Mouse (Mus musculus) 3T3-L1 (cell line): ENCODE data around the gene Adh6a.

ENCODE experiments used
- DNase-seq: peaks from one replicate; pipeline ENCODE4 v3.0.0-alpha.2; 2015; ENCODE audit warnings: low read depth, low spot score

Adh6a gene

DNA sequence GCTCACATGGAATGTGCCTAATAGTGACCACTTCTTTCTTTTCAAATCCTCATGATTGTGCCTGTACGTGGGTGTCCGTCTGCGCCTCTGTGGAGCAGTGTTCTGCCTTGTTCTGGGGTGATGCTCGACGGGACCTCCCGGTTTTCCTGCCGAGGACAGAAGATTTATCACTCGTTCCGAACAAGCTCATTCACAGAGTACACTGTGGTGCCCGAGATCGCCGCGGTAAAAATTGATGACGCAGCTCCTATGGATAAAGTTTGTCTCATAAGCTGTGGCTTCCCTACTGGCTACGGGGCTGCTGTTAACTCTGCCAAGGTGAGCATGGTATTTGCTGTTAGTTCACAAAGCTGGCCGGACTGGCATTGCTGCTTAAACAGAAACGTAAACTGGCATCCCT is 11.9 kb downstream of the Adh6a start:
- no peak for DNase-seq

GRCm38 (mm10) chr3:138325466-138325865 is 12.4 kb downstream of the Adh6a start:
- DNase-seq: no peak

DNA sequence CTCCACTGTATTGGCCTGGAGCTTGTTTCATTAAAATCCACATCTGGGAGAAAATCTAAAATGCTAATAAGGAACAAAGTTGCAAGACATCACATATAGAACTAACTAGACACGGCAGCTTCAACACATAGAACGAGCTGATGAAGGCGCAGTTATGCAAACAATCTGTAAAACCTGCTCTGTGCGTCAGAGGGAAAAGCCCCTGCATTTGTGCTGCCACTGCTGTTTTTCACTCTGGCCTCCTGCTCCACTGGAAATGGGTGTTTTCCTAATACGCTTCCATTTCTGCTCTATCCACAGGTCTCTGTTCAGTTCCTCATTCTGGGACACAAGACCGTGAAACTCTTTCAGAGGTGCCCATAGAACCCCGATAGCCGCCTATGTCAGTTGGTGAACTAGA is 20.8 kb downstream of the Adh6a start:
- no peak for DNase-seq

GRCm38 (mm10) chr3:138334320-138334719 is 21.2 kb downstream of the Adh6a start:
- DNase-seq: no peak

DNA sequence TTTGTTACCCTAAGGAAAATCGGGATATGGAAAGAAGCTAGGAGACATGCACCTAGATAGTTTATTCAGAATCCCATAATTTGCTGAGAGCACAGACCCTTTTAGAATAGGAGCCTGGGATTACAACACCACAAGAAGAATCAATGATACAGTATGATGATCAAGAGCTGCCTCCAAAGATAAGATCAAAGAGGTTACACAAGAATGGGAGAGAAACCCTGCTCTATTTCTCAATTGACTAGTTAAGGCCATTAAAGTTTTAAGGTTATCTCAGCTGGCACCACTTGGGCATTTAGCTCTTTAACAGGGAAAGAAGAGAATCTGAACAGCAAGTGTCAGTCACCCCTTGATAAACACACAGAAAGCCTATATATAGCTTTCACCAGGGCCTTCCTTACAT is 22.5 kb downstream of the Adh6a start:
- no peak for DNase-seq

GRCm38 (mm10) chr3:138336104-138336754 is 23.1 kb downstream of the Adh6a start:
- no peak for DNase-seq

DNA sequence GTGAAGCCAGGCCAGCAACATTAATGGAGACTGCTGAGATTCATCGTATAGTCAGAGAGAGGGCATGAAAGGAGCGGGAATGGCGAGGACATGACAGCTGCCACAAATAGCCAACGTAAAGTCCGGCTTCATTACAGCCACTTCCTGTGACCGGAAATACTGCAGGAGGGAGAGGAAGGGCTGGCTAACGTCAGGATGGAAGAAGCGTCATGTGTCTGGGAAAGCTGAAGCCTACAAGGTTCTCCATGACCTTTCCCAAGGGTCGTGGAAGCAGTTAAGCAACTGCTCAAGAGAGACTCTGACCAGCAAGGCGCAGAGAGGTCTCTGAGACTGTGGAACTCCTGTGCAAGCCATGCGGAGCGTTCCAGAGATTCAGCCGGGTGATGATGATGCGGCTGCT is 28.4 kb downstream of the Adh6a start, which contains the start of gene Adh6b:
TSS of gene Adh6b (plus strand) at position 305 of the 400 bp plus-strand sequence.
- DNase-seq: no peak

DNA sequence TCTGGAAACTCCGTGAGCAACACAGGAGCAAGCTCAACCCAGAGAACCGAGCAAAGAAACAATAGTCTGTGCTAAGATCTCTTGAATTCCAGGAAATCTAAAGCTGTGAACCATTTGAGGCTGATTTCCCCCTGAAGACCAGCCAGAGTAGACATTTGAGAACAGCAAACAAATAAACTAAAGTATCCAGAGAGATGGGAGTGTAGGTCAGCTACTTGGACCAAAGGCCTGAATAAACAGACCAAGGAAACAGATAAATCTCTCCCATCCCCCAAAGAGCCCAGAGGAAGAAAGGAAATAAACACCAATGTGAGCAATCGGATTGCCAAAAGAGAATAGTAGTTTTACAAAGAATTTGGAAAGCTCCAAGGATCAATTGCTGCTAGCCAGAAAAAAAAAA is 34.0 kb downstream of the Adh6a start:
- no peak for DNase-seq

- DNase-seq: peak; percentile 7
Observed at GRCm38 (mm10) chr3:138352012-138352809, 39.1 kb downstream of the Adh6a start.

DNA sequence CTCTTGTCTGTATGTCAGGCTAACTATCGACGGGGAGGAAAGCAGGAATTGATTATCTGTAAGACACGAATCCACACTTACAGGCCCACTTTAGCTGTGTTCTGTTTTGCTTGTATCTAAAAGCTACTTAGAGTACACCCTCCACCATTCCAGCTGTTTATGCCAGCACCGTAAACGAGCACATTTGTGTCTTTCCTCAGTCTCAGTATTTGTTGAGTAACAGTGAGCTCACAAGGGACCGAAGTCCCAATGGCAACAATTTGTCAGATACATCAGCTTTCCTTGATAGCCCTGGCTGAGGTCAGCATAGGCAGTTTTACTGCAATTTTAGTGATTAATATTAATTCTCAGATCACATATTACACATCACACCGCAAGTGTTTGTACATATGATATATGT is 45.8 kb downstream of the Adh6a start:
- no peak for DNase-seq

DNA sequence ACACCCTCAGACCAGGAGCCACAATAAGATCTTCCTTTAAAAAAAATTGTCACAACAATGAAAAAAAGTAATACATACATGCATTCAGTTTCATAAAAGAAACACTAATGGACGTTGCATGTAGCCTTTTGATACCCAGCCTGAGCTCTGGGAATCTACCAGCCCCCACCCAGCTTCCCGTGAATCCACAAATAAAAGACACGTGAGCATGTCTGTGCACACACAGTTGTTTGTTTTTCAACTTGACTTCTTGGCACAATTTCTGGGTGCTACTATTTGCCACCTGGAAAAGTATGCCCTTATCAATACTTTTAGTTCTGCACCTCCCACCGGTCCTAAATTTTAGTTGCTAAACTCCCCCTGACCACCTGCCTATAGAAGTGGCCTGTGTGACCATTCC is 47.6 kb downstream of the Adh6a start:
- DNase-seq: no peak

GRCm38 (mm10) chr3:138362920-138363319 is 49.8 kb downstream of the Adh6a start:
- DNase-seq: no peak

GRCm38 (mm10) chr3:138366181-138366580 is 53.1 kb downstream of the Adh6a start:
- no peak for DNase-seq

DNA sequence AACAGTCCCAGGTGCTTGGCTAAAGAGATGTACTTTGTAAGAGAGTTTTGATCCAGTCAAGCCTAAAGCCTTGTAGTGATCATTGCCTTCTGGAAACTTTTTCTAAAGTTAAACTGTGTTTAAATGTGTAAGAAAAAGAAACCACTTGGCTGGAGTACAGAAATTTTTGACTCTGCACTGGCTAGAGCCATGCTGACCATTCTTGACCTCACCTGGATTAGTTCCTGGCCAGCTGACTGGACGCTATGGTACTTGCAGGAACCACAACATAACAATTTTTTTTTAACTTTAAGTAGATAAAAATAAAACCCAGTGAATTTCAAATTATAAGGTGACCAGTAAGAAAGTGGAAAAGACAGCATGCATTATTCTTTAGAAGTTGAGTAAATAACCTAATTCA is 56.5 kb downstream of the Adh6a start:
- no peak for DNase-seq

GRCm38 (mm10) chr3:138370289-138370688 is 57.2 kb downstream of the Adh6a start:
- DNase-seq: peak; percentile 16

- DNase-seq: no peak
Observed at GRCm38 (mm10) chr3:138373920-138374319, 60.8 kb downstream of the Adh6a start.

- no peak for DNase-seq
Observed at GRCm38 (mm10) chr3:138375148-138375547, 62.1 kb downstream of the Adh6a start.
